Mouse (Mus musculus) liver, postnatal 0 days (tissue): ENCODE measurements around the gene Abl1. TPM values are rescaled to one million over a fixed set of nuclear protein-coding genes. Genes with fewer than 3 reads are reported as not detected.

Experiments
- ATAC-seq: fragments of 200-750 bp; cut with Nextera tagmentation; 2 replicates; pipeline ENCODE4 v1.8.0; 2017; ENCODE audit warnings: mild to moderate bottlenecking, moderate library complexity
- DNase-seq: peaks from one replicate; pipeline ENCODE4 v3.0.0-alpha.2; 2016
- H3K27ac ChIP-seq: fragments of 300-500 bp; sonication (generic); 2 replicates; pipeline ENCODE4 v1.5.1; 2014; ENCODE audit warnings: antibody characterized with exemption, moderate library complexity, mild to moderate bottlenecking, low read depth
- H3K27me3 ChIP-seq: fragments of 300-500 bp; sonication (generic); 2 replicates; pipeline ENCODE4 v1.6.1; 2014; ENCODE audit warnings: low read length, control low read depth, mixed read lengths; ENCODE audit not compliant: insufficient read depth
- H3K36me3 ChIP-seq: fragments of 300-500 bp; sonication (generic); replicated peaks from 2 replicates; pipeline ENCODE4 v1.6.1; 2014; ENCODE audit warnings: mild to moderate bottlenecking, control low read depth, low read length, moderate library complexity, mixed read lengths; ENCODE audit not compliant: insufficient read depth
- H3K4me1 ChIP-seq: fragments of 300-500 bp; sonication (generic); 2 replicates; pipeline ENCODE4 v1.6.1; 2014; ENCODE audit warnings: antibody characterized with exemption, mild to moderate bottlenecking, control low read depth; ENCODE audit not compliant: insufficient read depth
- H3K4me2 ChIP-seq: fragments of 300-500 bp; sonication (generic); 2 replicates; pipeline ENCODE4 v1.6.1; 2014; ENCODE audit warnings: low read depth, mild to moderate bottlenecking, low read length, moderate library complexity, mixed read lengths
- H3K4me3 ChIP-seq: fragments of 300-500 bp; sonication (generic); 2 replicates; pipeline ENCODE4 v1.5.1; 2014; ENCODE audit warnings: low read depth, low read length
- H3K9ac ChIP-seq: fragments of 300-500 bp; sonication (generic); replicated peaks from 2 replicates; pipeline ENCODE4 v1.6.1; 2014; ENCODE audit warnings: mild to moderate bottlenecking, moderate library complexity
- H3K9me3 ChIP-seq: fragments of 300-500 bp; sonication (generic); 2 replicates; pipeline ENCODE4 v1.6.1; 2016; ENCODE audit warnings: mild to moderate bottlenecking, control low read depth, low read length, mixed read lengths
- CTCF ChIP-seq: sonication (generic); IDR thresholded peaks from 2 replicates; pipeline ENCODE4 v1.5.1; 2016; ENCODE audit warnings: antibody characterized with exemption, low read depth
- EP300 ChIP-seq: IDR thresholded peaks from 2 replicates; pipeline ENCODE4 v1.6.1; 2016; ENCODE audit warnings: antibody characterized with exemption, low read depth, mild to moderate bottlenecking
- WGBS: fragments of 180-500 bp; shearing (Covaris S2); extraction: QIAGEN DNeasy Blood & Tissue Kit; methylation state at CpG from one replicate; pipeline ENCODE4 v1.1.7; 2014; ENCODE audit not compliant: insufficient replicate concordance; 5-methylcytosine and 5-hydroxymethylcytosine counted together
- polyA plus RNA-seq: library from polyadenylated mRNA; unstranded; fragments of >200 nt; fragmentation: Nextera tagmentation; extraction: Ambion mirVana; gene quantifications from 2 replicates; pipeline ENCODE4 v1.2.1, GENCODE M21; 2015

Gene Abl1
- polyA plus RNA-seq, 1 experiment from 2014 or later = 4.1 TPM

GRCm38 (mm10) chr2:31732497-31732896 lies 44.3 kb downstream of the Abl1 start:
- no peaks in the 10 kb centered on the region for H3K9me3 ChIP-seq
- ATAC-seq = no peak
- H3K4me3 ChIP-seq = no peak overlapping the region
- TF ChIP-seq EP300 (no peak), CTCF (0 out of 2 replicates have a peak, but pooled peaks have one; percentile 7)
- no peak overlapping the region for H3K27ac ChIP-seq
- no peak for DNase-seq
- H3K4me2 ChIP-seq = no peak overlapping the region
- no peaks in the 10 kb centered on the region for H3K27me3 ChIP-seq
- WGBS = 79% methylated on average over 3 of the region's 3 CpGs
- no peaks in the 10 kb centered on the region for H3K36me3 ChIP-seq
- H3K9ac ChIP-seq = no peak overlapping the region
- peaks cover 17% of the 10 kb centered on the region for H3K4me1 ChIP-seq

DNA sequence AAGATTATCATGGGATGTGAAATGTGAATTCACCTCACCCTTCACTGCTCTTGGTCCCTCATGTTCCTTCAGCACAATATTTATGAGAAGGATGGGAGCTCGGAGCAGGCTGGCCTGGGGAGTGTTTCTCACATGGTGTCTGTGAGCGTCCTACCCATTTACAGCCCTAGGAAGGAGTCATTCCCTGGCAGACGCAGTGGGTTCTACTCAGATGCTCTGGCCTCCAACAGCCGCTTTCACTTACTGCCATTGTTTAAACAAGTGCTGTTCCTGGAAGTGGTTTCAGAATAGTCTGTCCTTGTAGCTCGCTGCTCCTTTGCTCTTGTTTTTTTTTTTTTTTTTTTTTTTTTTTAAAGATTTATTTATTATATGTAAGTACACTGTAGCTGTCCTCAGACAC lies 45.4 kb downstream of the Abl1 start:
- Histone ChIP-seq H3K9me3 (no peaks in the 10 kb centered on the region), H3K9ac (no peak overlapping the region), H3K4me2 (no peak overlapping the region), H3K4me3 (no peak overlapping the region), H3K27ac (no peak overlapping the region), H3K27me3 (no peaks in the 10 kb centered on the region), H3K36me3 (no peaks in the 10 kb centered on the region), H3K4me1 (peaks cover 17% of the 10 kb centered on the region)
- TF ChIP-seq CTCF (no peak), EP300 (no peak)
- WGBS = 73% methylated on average over 5 of the region's 5 CpGs
- DNase-seq (no peak), ATAC-seq (no peak)

GRCm38 (mm10) chr2:31739041-31739440 lies 50.9 kb downstream of the Abl1 start:
- H3K27ac ChIP-seq = no peak overlapping the region
- H3K9ac ChIP-seq = no peak overlapping the region
- 65% methylated on average over 3 of the region's 3 CpGs for WGBS
- H3K4me2 ChIP-seq = no peak overlapping the region
- TF ChIP-seq EP300 (no peak), CTCF (no peak)
- no peaks in the 10 kb centered on the region for H3K27me3 ChIP-seq
- no peaks in the 10 kb centered on the region for H3K9me3 ChIP-seq
- DNase-seq (no peak), ATAC-seq (no peak)
- H3K36me3 ChIP-seq = no peaks in the 10 kb centered on the region
- H3K4me3 ChIP-seq = no peak overlapping the region
- no peaks in the 10 kb centered on the region for H3K4me1 ChIP-seq

DNA sequence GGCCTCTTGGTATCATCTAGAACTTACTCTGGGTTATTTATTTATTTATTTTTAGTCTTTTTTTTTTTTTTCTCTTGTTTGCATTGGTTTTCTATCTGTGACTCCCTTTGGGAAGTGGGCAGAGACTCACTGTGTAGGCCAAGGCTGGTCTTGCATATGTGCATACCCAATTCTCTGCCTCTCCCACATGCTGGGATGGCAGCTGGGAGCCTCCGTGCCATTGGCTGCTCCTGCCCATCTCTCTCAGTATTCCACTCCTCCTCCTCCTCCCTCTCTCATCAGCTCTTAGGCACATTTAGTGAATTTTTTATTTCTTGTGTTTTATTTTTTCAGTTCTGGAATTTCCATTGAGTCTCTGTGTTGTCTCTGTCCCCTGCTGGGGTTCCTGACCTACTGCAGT lies 53.6 kb downstream of the Abl1 start:
- H3K9ac ChIP-seq = no peak overlapping the region
- ATAC-seq (no peak), DNase-seq (no peak)
- H3K9me3 ChIP-seq = no peaks in the 10 kb centered on the region
- 73% methylated on average over 1 of the region's 1 CpGs for WGBS
- no peaks in the 10 kb centered on the region for H3K36me3 ChIP-seq
- no peak overlapping the region for H3K4me2 ChIP-seq
- H3K4me3 ChIP-seq = no peak overlapping the region
- H3K27ac ChIP-seq = no peak overlapping the region
- H3K27me3 ChIP-seq = no peaks in the 10 kb centered on the region
- H3K4me1 ChIP-seq = peaks cover 4% of the 10 kb centered on the region; the same call in 1 of the 2 replicates
- TF ChIP-seq CTCF = no peak
- no peak for TF ChIP-seq EP300

DNA sequence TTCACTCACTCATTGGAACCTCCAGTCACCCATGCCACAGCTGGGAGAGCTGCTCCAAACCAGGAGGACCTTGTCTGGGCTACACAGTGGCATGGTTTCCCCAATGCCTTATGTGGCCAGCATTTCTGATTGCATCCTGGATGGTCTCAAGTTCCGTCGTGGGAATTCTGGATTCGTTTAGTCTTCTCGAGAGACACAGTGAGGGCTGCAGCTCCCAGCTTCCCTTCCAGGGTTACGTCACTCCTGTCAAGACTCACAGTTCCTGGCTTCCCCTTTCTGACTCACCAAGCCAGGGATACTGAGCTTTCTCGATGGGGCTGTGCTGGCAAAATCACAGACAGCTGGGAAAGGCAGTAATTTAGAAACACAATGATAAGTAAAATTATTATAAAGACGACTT lies 54.0 kb downstream of the Abl1 start:
- no peaks in the 10 kb centered on the region for H3K27me3 ChIP-seq
- H3K9me3 ChIP-seq = no peaks in the 10 kb centered on the region
- 46% methylated on average over 7 of the region's 7 CpGs for WGBS
- ATAC-seq = no peak
- DNase-seq = no peak
- no peak overlapping the region for H3K27ac ChIP-seq
- no peak overlapping the region for H3K4me3 ChIP-seq
- H3K9ac ChIP-seq = no peak overlapping the region
- no peaks in the 10 kb centered on the region for H3K36me3 ChIP-seq
- TF ChIP-seq CTCF (no peak), EP300 (no peak)
- H3K4me2 ChIP-seq = no peak overlapping the region
- peaks cover 4% of the 10 kb centered on the region; the same call in 1 of the 2 replicates for H3K4me1 ChIP-seq

DNA sequence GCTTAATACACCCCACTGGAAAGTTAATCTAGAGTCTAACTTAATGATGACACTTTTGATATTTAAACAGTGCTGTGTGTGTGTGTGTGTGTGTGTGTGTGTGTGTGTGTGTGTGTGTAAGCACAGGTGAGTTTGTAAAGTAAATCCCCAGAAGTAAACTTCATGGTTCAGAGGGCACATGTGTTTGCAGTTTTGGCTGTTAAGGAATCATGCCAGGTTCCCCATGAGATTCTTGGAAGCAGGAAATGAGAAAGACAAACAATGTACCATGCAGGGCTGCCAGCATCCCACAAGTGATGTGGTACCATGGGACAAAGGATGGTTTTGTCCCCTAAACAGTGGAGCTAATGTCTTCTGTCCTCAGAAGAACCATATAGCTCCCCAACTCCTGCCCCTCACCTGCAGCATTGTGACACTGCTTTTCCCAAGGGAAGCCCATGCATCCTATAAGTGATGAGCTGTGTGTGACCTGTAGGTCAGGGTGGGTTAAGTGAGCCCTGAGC lies 57.6 kb downstream of the Abl1 start:
- Histone ChIP-seq H3K27me3 (no peaks in the 10 kb centered on the region), H3K9ac (no peak overlapping the region), H3K9me3 (no peaks in the 10 kb centered on the region), H3K36me3 (no peaks in the 10 kb centered on the region), H3K27ac (no peak overlapping the region), H3K4me2 (no peak overlapping the region), H3K4me3 (no peak overlapping the region), H3K4me1 (peaks cover 15% of the 10 kb centered on the region)
- DNase-seq (no peak), ATAC-seq (no peak)
- TF ChIP-seq EP300 (no peak), CTCF (no peak)

GRCm38 (mm10) chr2:31746835-31747234 lies 58.7 kb downstream of the Abl1 start:
- Histone ChIP-seq H3K9me3 (no peaks in the 10 kb centered on the region), H3K9ac (no peak overlapping the region), H3K4me3 (no peak overlapping the region), H3K4me1 (peaks cover 15% of the 10 kb centered on the region), H3K27me3 (no peaks in the 10 kb centered on the region), H3K36me3 (no peaks in the 10 kb centered on the region), H3K4me2 (no peak overlapping the region), H3K27ac (no peak overlapping the region)
- no peak for ATAC-seq
- no peak for DNase-seq
- no peak for TF ChIP-seq CTCF
- TF ChIP-seq EP300 = no peak
- WGBS = 57% methylated on average over 4 of the region's 4 CpGs
